Mouse (Mus musculus) layer of hippocampus, postnatal 14 days (tissue): ENCODE measurements around the gene Pla2g2c. TPM values are rescaled to one million over a fixed set of nuclear protein-coding genes. Genes with fewer than 3 reads are reported as not detected.

ENCODE experiments used
- total RNA-seq, 2 experiments: library from RNA; stranded (reverse); gene quantifications; 2 replicates each; pipeline ENCODE4 v1.2.3; 2021

Pla2g2c gene
- total RNA-seq, 2 experiments from 2014 or later, result 0.28 TPM; not detected in 1

Other genes with a start within 250 kb of the Pla2g2c start
- gene Vwa5b1, start 88.9 kb upstream of the Pla2g2c start, total RNA-seq, result 1 to 10 TPM; 1.6 to 3.0 TPM
- gene Ubxn10, start 12.4 kb downstream of the Pla2g2c start, total RNA-seq, result 1 to 10 TPM; 1.5 to 2.7 TPM
- under 1 TPM; 0.16 to 0.60 TPM for gene Pla2g2f, start 32.8 kb downstream of the Pla2g2c start, total RNA-seq
- gene Pla2g2d, start 50.9 kb downstream of the Pla2g2c start, total RNA-seq, result under 1 TPM in 1 of 2 experiments, not detected in 1; 0.29 TPM
- 1 to 10 TPM; 1.3 to 3.1 TPM for gene Pla2g5, start 138.7 kb downstream of the Pla2g2c start, total RNA-seq
- gene Gm13030, start 149.2 kb downstream of the Pla2g2c start, total RNA-seq, result not detected
- gene Pla2g2e, start 153.2 kb downstream of the Pla2g2c start, total RNA-seq, result not detected
- 10 to 100 TPM; 10.7 to 11.5 TPM for gene Otud3, start 189.2 kb downstream of the Pla2g2c start, total RNA-seq
- gene Rnf186, start 242.3 kb downstream of the Pla2g2c start, total RNA-seq, result not detected
- gene Tmco4, start 248.1 kb downstream of the Pla2g2c start, total RNA-seq, result 1 to 10 TPM; 2.1 to 3.0 TPM